Mouse (Mus musculus) frontal cortex, postnatal 10 days (tissue): ENCODE measurements around the gene Uba52.
"Not testable (repeated sequence)": the region's sequence is repeated elsewhere in the genome, so short reads cannot be mapped to it uniquely, and the experiment has no call there.

Source experiments
- DNase-seq, 2 experiments: peaks; one replicate each; pipeline ENCODE4 v3.0.0; 2022; ENCODE audit warnings: low spot score in 2 of 2, mixed read lengths in 1 of 2

Uba52 gene

GRCm38 (mm10) chr8:70534281-70534680 is 23.7 kb upstream of the Uba52 start:
- DNase-seq: no peak

GRCm38 (mm10) chr8:70530314-70530713 is 19.7 kb upstream of the Uba52 start:
- no peak for DNase-seq

GRCm38 (mm10) chr8:70529741-70530161 is 19.1 kb upstream of the Uba52 start:
- no peak for DNase-seq

- no peak for DNase-seq
Observed at GRCm38 (mm10) chr8:70529299-70529698, 18.7 kb upstream of the Uba52 start.

GRCm38 (mm10) chr8:70528182-70528797 is 17.7 kb upstream of the Uba52 start:
- no peak for DNase-seq

- peak; percentile 95 to 98 for DNase-seq
Observed at GRCm38 (mm10) chr8:70527512-70528181, 17.0 kb upstream of the Uba52 start, which contains the start of the genes Fkbp8 and Kxd1. TSS of gene Fkbp8 (plus strand) at chr8:70527724. TSS of gene Kxd1 (minus strand) at chr8:70527956.

- no peak for DNase-seq
Observed at GRCm38 (mm10) chr8:70527111-70527511, 16.5 kb upstream of the Uba52 start.

- DNase-seq: peak; percentile 92 to 95
Observed at GRCm38 (mm10) chr8:70522592-70523403, 12.2 kb upstream of the Uba52 start.

- DNase-seq: no peak
Observed at GRCm38 (mm10) chr8:70519606-70520005, 9.0 kb upstream of the Uba52 start.

- no peak for DNase-seq
Observed at GRCm38 (mm10) chr8:70519043-70519442, 8.4 kb upstream of the Uba52 start.

- DNase-seq: no peak
Observed at GRCm38 (mm10) chr8:70517940-70518643, 7.5 kb upstream of the Uba52 start.

- DNase-seq: no peak
Observed at GRCm38 (mm10) chr8:70513441-70513840, 2.8 kb upstream of the Uba52 start.

- no peak for DNase-seq
Observed at GRCm38 (mm10) chr8:70512253-70512903, 1.8 kb upstream of the Uba52 start.

GRCm38 (mm10) chr8:70511770-70512169 is 1.2 kb upstream of the Uba52 start:
- no peak for DNase-seq

- not testable (repeated sequence) for DNase-seq
Observed at GRCm38 (mm10) chr8:70511174-70511573, 573 bp upstream of the Uba52 start.

GRCm38 (mm10) chr8:70509281-70509952 is 1.2 kb downstream of the Uba52 start:
- DNase-seq: no peak

- no peak for DNase-seq
Observed at GRCm38 (mm10) chr8:70507027-70507393, 3.6 kb downstream of the Uba52 start.

- DNase-seq: peak; percentile 87 to 92
Observed at GRCm38 (mm10) chr8:70506328-70507026, 4.1 kb downstream of the Uba52 start, which contains the start of gene Rex1bd. TSS of gene Rex1bd (minus strand) at chr8:70506752.

- no peak for DNase-seq
Observed at GRCm38 (mm10) chr8:70505698-70506327, 4.8 kb downstream of the Uba52 start.

GRCm38 (mm10) chr8:70504851-70505250 is 5.8 kb downstream of the Uba52 start:
- DNase-seq: peak in 1 of 2 experiments; percentile 73
